Mouse (Mus musculus): ENCODE results near the gene Galt.
A peak's percentile ranks its signal among the peaks of the same experiment; 100 is the strongest.

Gene Galt

GRCm38 (mm10) chr4:41713197-41714067 is 41.6 kb upstream of the Galt start, which contains the start of gene Rpp25l:
TSS of gene Rpp25l (minus strand) at chr4:41713534.
- H3K9me3 ChIP-seq (ENCODE audit: low read length) = no peaks in the 10 kb centered on the region
- H3K27me3 ChIP-seq (ENCODE audit: insufficient read depth, low read length) = no peaks in the 10 kb centered on the region
- TF ChIP-seq NANOG (IDR thresholded peaks at IDR 0.05; ENCODE audit: borderline replicate concordance, low read length) = no peak
- H3K4me1 ChIP-seq (replicated peaks; ENCODE audit: low read depth, low read length) = peaks cover 52% of the 10 kb centered on the region
- peaks cover 61% of the 10 kb centered on the region for H3K36me3 ChIP-seq (ENCODE audit: insufficient read depth, low read length)
- H3K4me3 ChIP-seq (replicated peaks; ENCODE audit: low read length) = peak within 1 kb of the TSS; percentile 94

- Histone ChIP-seq H3K27me3 (ENCODE audit: insufficient read depth, low read length) (no peaks in the 10 kb centered on the region), H3K4me3 (replicated peaks; ENCODE audit: low read length) (peak overlapping the region; percentile 94), H3K4me1 (replicated peaks; ENCODE audit: low read depth, low read length) (peaks cover 52% of the 10 kb centered on the region), H3K9me3 (ENCODE audit: low read length) (no peaks in the 10 kb centered on the region), H3K36me3 (ENCODE audit: insufficient read depth, low read length) (peaks cover 69% of the 10 kb centered on the region)
- TF ChIP-seq NANOG (IDR thresholded peaks at IDR 0.05; ENCODE audit: borderline replicate concordance, low read length) (no peak), CTCF (conservative IDR thresholded peaks at IDR 0.05; ENCODE audit: low read length) (peak; percentile 75)
These were observed 40.8 kb upstream of the Galt start for GRCm38 (mm10) chr4:41714276-41714675.

- Histone ChIP-seq H3K9me3 (ENCODE audit: low read length) (no peaks in the 10 kb centered on the region), H3K4me3 (replicated peaks; ENCODE audit: low read length) (no peak overlapping the region), H3K4me1 (replicated peaks; ENCODE audit: low read depth, low read length) (peaks cover 52% of the 10 kb centered on the region), H3K27me3 (ENCODE audit: insufficient read depth, low read length) (no peaks in the 10 kb centered on the region), H3K36me3 (ENCODE audit: insufficient read depth, low read length) (peaks cover 77% of the 10 kb centered on the region)
- TF ChIP-seq CTCF (conservative IDR thresholded peaks at IDR 0.05; ENCODE audit: low read length) (no peak), NANOG (IDR thresholded peaks at IDR 0.05; ENCODE audit: borderline replicate concordance, low read length) (no peak), POU5F1 (IDR thresholded peaks at IDR 0.05; ENCODE audit: borderline replicate concordance, low read length) (no peak)
These were observed 39.9 kb upstream of the Galt start for GRCm38 (mm10) chr4:41715082-41715481.

- Histone ChIP-seq H3K27me3 (ENCODE audit: insufficient read depth, low read length) (no peaks in the 10 kb centered on the region), H3K4me1 (replicated peaks; ENCODE audit: low read depth, low read length) (peaks cover 52% of the 10 kb centered on the region), H3K36me3 (ENCODE audit: insufficient read depth, low read length) (peaks cover 81% of the 10 kb centered on the region), H3K4me3 (replicated peaks; ENCODE audit: low read length) (no peak overlapping the region), H3K9me3 (ENCODE audit: low read length) (no peaks in the 10 kb centered on the region)
- TF ChIP-seq POU5F1 (IDR thresholded peaks at IDR 0.05; ENCODE audit: borderline replicate concordance, low read length) (no peak), CTCF (conservative IDR thresholded peaks at IDR 0.05; ENCODE audit: low read length) (peak; percentile 40)
These were observed 39.4 kb upstream of the Galt start for GRCm38 (mm10) chr4:41715596-41715995.

GRCm38 (mm10) chr4:41716834-41717233 is 38.2 kb upstream of the Galt start:
- TF ChIP-seq POU5F1 (IDR thresholded peaks at IDR 0.05; ENCODE audit: borderline replicate concordance, low read length) (no peak), CTCF (conservative IDR thresholded peaks at IDR 0.05; ENCODE audit: low read length) (no peak), NANOG (IDR thresholded peaks at IDR 0.05; ENCODE audit: borderline replicate concordance, low read length) (no peak)
- H3K9me3 ChIP-seq (ENCODE audit: low read length) = no peaks in the 10 kb centered on the region

GRCm38 (mm10) chr4:41722918-41723351 is 32.1 kb upstream of the Galt start, which contains the start of gene Dctn3:
TSS of gene Dctn3 (minus strand) at chr4:41723170.
- no peaks in the 10 kb centered on the region for H3K9me3 ChIP-seq (ENCODE audit: low read length)
- peaks cover 29% of the 10 kb centered on the region for H3K36me3 ChIP-seq (ENCODE audit: insufficient read depth, low read length)
- TF ChIP-seq NANOG (IDR thresholded peaks at IDR 0.05; ENCODE audit: borderline replicate concordance, low read length) (no peak), POU5F1 (IDR thresholded peaks at IDR 0.05; ENCODE audit: borderline replicate concordance, low read length) (no peak), CTCF (conservative IDR thresholded peaks at IDR 0.05; ENCODE audit: low read length) (no peak)
- H3K4me3 ChIP-seq (replicated peaks; ENCODE audit: low read length) = peak within 1 kb of the TSS; percentile 95
- H3K4me1 ChIP-seq (replicated peaks; ENCODE audit: low read depth, low read length) = peaks cover 41% of the 10 kb centered on the region
- peaks cover 42% of the 10 kb centered on the region for H3K27me3 ChIP-seq (ENCODE audit: insufficient read depth, low read length)

More at GRCm38 (mm10) chr4:41716834-41717233, 38.2 kb upstream of the Galt start:
- Histone ChIP-seq H3K27me3 (ENCODE audit: insufficient read depth, low read length) (no peaks in the 10 kb centered on the region), H3K4me3 (replicated peaks; ENCODE audit: low read length) (no peak overlapping the region), H3K36me3 (ENCODE audit: insufficient read depth, low read length) (peaks cover 71% of the 10 kb centered on the region), H3K4me1 (replicated peaks; ENCODE audit: low read depth, low read length) (peaks cover 43% of the 10 kb centered on the region)

- Histone ChIP-seq H3K36me3 (ENCODE audit: insufficient read depth, low read length) (no peaks in the 10 kb centered on the region), H3K4me1 (replicated peaks; ENCODE audit: low read depth, low read length) (peaks cover 42% of the 10 kb centered on the region), H3K9me3 (ENCODE audit: low read length) (no peaks in the 10 kb centered on the region), H3K27me3 (ENCODE audit: insufficient read depth, low read length) (peaks cover 78% of the 10 kb centered on the region), H3K4me3 (replicated peaks; ENCODE audit: low read length) (no peak overlapping the region)
- TF ChIP-seq NANOG (IDR thresholded peaks at IDR 0.05; ENCODE audit: borderline replicate concordance, low read length) = no peak
- TF ChIP-seq POU5F1 (IDR thresholded peaks at IDR 0.05; ENCODE audit: borderline replicate concordance, low read length) = no peak
- no peak for TF ChIP-seq CTCF (conservative IDR thresholded peaks at IDR 0.05; ENCODE audit: low read length)
These were observed 28.0 kb upstream of the Galt start for GRCm38 (mm10) chr4:41726826-41727621.

- H3K9me3 ChIP-seq (ENCODE audit: low read length) = no peaks in the 10 kb centered on the region
These were observed 23.8 kb upstream of the Galt start, which contains the start of gene Arid3c for GRCm38 (mm10) chr4:41731052-41731765. TSS of gene Arid3c (minus strand) at chr4:41731142.

More at GRCm38 (mm10) chr4:41731052-41731765, 23.8 kb upstream of the Galt start, which contains the start of gene Arid3c:
- Histone ChIP-seq H3K4me1 (replicated peaks; ENCODE audit: low read depth, low read length) (peaks cover 21% of the 10 kb centered on the region), H3K4me3 (replicated peaks; ENCODE audit: low read length) (peak within 1 kb of the TSS; percentile 76), H3K27me3 (ENCODE audit: insufficient read depth, low read length) (peaks cover 84% of the 10 kb centered on the region), H3K36me3 (ENCODE audit: insufficient read depth, low read length) (no peaks in the 10 kb centered on the region)
- TF ChIP-seq CTCF (conservative IDR thresholded peaks at IDR 0.05; ENCODE audit: low read length) = no peak
- TF ChIP-seq NANOG (IDR thresholded peaks at IDR 0.05; ENCODE audit: borderline replicate concordance, low read length) = no peak
- no peak for TF ChIP-seq POU5F1 (IDR thresholded peaks at IDR 0.05; ENCODE audit: borderline replicate concordance, low read length)
